Comparison of ENCODE assay signal across 15 mouse cellular contexts in the genomic region with DNA sequence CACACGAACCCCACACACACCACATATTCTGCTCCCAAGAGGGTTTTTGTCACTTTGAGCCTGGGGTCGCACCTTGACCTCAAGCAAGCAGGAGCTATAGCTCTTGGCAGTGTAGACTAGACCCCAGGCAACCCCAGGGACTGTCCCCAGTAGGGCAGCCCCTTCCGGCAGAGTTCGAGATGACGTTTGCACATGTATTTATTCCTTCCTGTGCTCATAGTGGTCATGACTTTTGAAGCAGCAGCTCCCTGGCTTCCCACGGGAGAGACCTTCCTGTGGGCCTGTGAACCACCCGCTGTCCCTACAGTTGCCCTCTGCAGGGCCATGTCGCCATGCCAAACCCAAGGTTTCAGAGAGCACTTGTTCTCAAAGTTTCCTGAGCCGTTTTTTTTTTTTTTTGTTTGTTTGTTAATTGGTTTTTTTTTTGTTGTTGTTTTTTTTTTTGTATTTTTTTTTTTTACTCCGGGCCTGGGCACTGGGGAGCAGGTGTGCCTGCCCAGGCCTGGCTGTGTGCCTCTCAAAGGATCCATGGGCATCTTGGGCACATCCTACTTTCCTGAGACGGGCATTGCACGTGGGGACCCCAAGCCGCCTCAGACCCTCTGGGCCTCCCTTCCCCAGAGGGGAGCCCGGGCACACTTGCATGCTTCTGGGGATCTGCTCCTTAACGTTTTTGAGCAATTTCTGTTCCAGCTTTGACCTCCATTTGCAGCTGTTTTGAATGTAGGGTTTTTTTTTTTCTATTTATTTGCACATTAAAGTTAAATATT. TPM values are rescaled to one million over a fixed set of nuclear protein-coding genes. Genes with fewer than 3 reads are reported as not detected.
DNase-seq lines count a peak whose midpoint lies in the region; ATAC-seq lines count a peak whose summit lies in the region.
"Had no signal": no experiment of that assay in that cellular context is flagged by ENCODE, and none has a peak within 500 bp of the region (broad histone marks: within the 10 kb centered on the region; RNA-seq: fewer than 3 reads in every experiment).

No protein-coding gene starts in this region.

- H3K9me3 ChIP-seq in forebrain, embryonic 10.5 days, result no peaks in the 10 kb centered on the region
- H3K9me3 ChIP-seq in forebrain, embryonic 13.5 days (replicated peaks), result no peaks in the 10 kb centered on the region
- H3K9me3 ChIP-seq in embryonic facial prominence, embryonic 10.5 days, result no peaks in the 10 kb centered on the region
- H3K9me3 ChIP-seq: heart, embryonic 15.5 days; midbrain, embryonic 12.5 days had no signal

- peak; percentile 11 for DNase-seq in forebrain, embryonic 10.5 days (ENCODE audit: extremely low spot score, low spot score)
- DNase-seq in kidney, postnatal 10 days, result peak; percentile 2
- DNase-seq in kidney, adult 11 months, result no peak
- peak; percentile 11 to 57 for DNase-seq in spleen, postnatal 4 days (ENCODE audit: low spot score in 2 of 2)
- no peak for DNase-seq in spleen, adult 12 weeks (ENCODE audit: low spot score)
- DNase-seq in embryonic facial prominence, embryonic 10.5 days (ENCODE audit: low spot score), result peak; percentile 7
- DNase-seq in T-cell, adult 2 months (ENCODE audit: low spot score), result no peak
- DNase-seq: cerebellum, adult 8-10 months; embryo, embryonic 11 days; gastrocnemius, postnatal 10 days; liver had no signal

- H3K36me3 ChIP-seq in forebrain, embryonic 10.5 days (replicated peaks), result peaks cover 68% of the 10 kb centered on the region
- peaks cover 63% of the 10 kb centered on the region for H3K36me3 ChIP-seq in forebrain, embryonic 13.5 days (ENCODE audit: poor library complexity, severe bottlenecking)
- H3K36me3 ChIP-seq in embryonic facial prominence, embryonic 10.5 days (replicated peaks), result peaks cover 70% of the 10 kb centered on the region

- no peaks in the 10 kb centered on the region for H3K4me1 ChIP-seq in forebrain, embryonic 10.5 days
- no peaks in the 10 kb centered on the region for H3K4me1 ChIP-seq in forebrain, embryonic 13.5 days
- H3K4me1 ChIP-seq in embryonic facial prominence, embryonic 10.5 days, result peaks cover 9% of the 10 kb centered on the region
- H3K4me1 ChIP-seq: midbrain, embryonic 12.5 days had no signal

- ATAC-seq in forebrain, embryonic 13.5 days, result no peak

- no peak overlapping the region for H3K4me2 ChIP-seq in forebrain, embryonic 13.5 days
- H3K4me2 ChIP-seq: heart, embryonic 15.5 days; midbrain, embryonic 12.5 days had no signal

- H3K4me3 ChIP-seq in forebrain, embryonic 10.5 days, result no peak overlapping the region
- no peak overlapping the region for H3K4me3 ChIP-seq in forebrain, embryonic 13.5 days
- no peak overlapping the region for H3K4me3 ChIP-seq in embryonic facial prominence, embryonic 10.5 days
- H3K4me3 ChIP-seq: heart, embryonic 15.5 days; midbrain, embryonic 12.5 days had no signal

- no peaks in the 10 kb centered on the region for H3K27me3 ChIP-seq in forebrain, embryonic 10.5 days (ENCODE audit: poor library complexity, severe bottlenecking)
- H3K27me3 ChIP-seq in forebrain, embryonic 13.5 days, result no peaks in the 10 kb centered on the region
- H3K27me3 ChIP-seq in embryonic facial prominence, embryonic 10.5 days (replicated peaks; ENCODE audit: low read depth, poor library complexity, severe bottlenecking), result no peaks in the 10 kb centered on the region
- H3K27me3 ChIP-seq: heart, embryonic 15.5 days had no signal

- no peak overlapping the region for H3K27ac ChIP-seq in forebrain, embryonic 10.5 days
- no peak overlapping the region for H3K27ac ChIP-seq in forebrain, embryonic 13.5 days
- no peak overlapping the region for H3K27ac ChIP-seq in embryonic facial prominence, embryonic 10.5 days (replicated peaks)
- H3K27ac ChIP-seq: heart, embryonic 15.5 days; kidney, postnatal 0 days; midbrain, embryonic 12.5 days had no signal

- WGBS in forebrain, embryonic 10.5 days, result 92% methylated on average over 15 of the region's 15 CpGs
- WGBS in forebrain, embryonic 13.5 days, result 94% methylated on average over 15 of the region's 15 CpGs
- 89% methylated on average over 15 of the region's 15 CpGs for WGBS in embryonic facial prominence, embryonic 10.5 days

- H3K9ac ChIP-seq in forebrain, embryonic 13.5 days, result no peak overlapping the region
- H3K9ac ChIP-seq: heart, embryonic 15.5 days; midbrain, embryonic 12.5 days had no signal

RNA-seq across cellular contexts. Expression of gene F2rl3, which starts 4.1 kb away (rescaled TPM):
- 2.0 and 2.7 TPM in 2 replicates for polyA plus RNA-seq in forebrain, embryonic 10.5 days (2016; fragmentation: Nextera tagmentation; extraction: Ambion mirVana)
- polyA plus RNA-seq in forebrain, embryonic 13.5 days (2015; fragmentation: Nextera tagmentation; extraction: Ambion mirVana), result 0.57 and 0.87 TPM in 2 replicates
- 2.0 and 2.1 TPM in 2 replicates for polyA plus RNA-seq in embryonic facial prominence, embryonic 10.5 days (2016; fragmentation: Nextera tagmentation; extraction: Ambion mirVana)

RNA-seq across cellular contexts. Expression of gene Sin3b, which starts 34.5 kb away (rescaled TPM):
- polyA plus RNA-seq in forebrain, embryonic 10.5 days (2016; fragmentation: Nextera tagmentation; extraction: Ambion mirVana), result 146 and 151 TPM in 2 replicates
- 185 and 197 TPM in 2 replicates for polyA plus RNA-seq in forebrain, embryonic 13.5 days (2015; fragmentation: Nextera tagmentation; extraction: Ambion mirVana)
- 142 and 149 TPM in 2 replicates for polyA plus RNA-seq in embryonic facial prominence, embryonic 10.5 days (2016; fragmentation: Nextera tagmentation; extraction: Ambion mirVana)

Comparison
In these comparisons a context has a peak if more than half of its experiments do, and no peak if none do; other contexts are left out.
1. DNase-seq: peak in forebrain, embryonic 10.5 days (single experiment), kidney, postnatal 10 days (single experiment), spleen, postnatal 4 days (2 of 2) and embryonic facial prominence, embryonic 10.5 days (single experiment); none in kidney, adult 11 months (single experiment), spleen, adult 12 weeks (single experiment) and T-cell, adult 2 months (single experiment).